Mouse (Mus musculus): ENCODE data around the gene 9130230L23Rik. TPM values are rescaled to one million over a fixed set of nuclear protein-coding genes. Genes with fewer than 3 reads are reported as not detected.
"Not testable (repeated sequence)": the region's sequence is repeated elsewhere in the genome, so short reads cannot be mapped to it uniquely, and the experiment has no call there.

The 9130230L23Rik gene
- total RNA-seq, 2 experiments from 2014 or later, result 0.73 to 0.96 TPM

DNA sequence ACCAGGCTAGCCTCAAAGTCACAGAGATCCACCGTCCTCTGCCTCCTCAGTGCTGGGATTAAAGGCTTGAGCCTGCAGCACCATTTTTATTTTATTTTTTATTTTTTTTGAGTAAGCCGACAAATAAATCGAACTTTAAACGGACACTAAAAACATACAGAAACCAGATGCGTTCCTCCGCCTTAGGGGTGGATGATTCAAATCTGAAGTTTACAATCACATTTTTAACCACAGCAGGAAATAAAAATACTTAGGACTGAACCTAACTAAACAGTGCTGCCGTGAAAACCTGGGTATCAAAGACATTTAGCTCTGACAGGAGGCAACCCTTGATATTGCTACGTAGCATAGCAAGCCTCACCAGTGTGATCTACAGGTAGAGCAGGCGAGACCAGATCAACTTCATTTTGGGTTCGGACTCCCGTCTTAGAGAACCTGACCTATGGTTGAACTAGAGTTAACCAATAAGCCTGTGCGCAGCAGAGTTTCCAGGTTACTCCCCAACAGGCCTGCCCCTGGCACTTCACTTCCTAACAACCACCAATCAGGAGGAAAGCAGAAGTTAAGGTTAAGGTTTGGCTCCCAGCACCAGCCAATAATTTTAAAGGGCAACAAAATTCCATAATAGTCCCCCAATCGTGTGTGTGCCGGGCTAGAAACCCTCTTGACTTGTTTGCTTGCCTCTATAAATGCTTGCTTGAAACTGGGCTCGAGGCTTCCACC is 4.3 kb upstream of the 9130230L23Rik start:
- DNase-seq (ENCODE audit: low spot score in 2 of 2), result no peak

DNA sequence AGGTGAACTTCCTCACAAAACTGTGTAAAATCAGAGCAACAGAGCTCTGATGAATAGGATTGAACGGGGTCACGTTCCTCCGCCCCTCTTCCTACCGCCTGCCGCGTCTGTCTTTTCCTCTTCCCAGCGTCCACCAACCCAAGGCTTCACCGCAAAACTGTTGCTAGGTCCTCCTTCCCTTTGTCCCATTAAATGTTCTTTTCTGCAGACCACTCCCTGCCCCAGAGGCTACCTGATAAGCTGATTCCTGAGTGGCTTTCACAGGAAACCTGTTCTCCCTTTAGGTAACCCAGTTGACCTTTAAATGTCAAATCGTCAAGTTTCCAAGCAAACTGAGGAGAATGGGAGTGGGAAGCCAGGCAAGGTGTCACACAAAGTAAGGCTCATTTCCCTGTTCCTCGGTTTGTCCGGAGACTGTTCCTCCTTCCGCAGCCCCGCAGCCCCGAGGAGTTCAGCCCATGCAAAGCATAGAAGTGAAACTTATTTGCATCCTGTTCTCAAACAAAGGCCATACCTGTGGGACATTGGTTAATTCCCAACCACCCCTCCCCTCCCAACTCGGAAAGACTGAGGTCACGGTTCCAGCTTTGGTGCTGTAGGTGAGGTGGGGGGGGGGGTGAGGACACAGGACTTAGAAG is 1.1 kb upstream of the 9130230L23Rik start:
- no peak for DNase-seq (ENCODE audit: low spot score in 2 of 2)

DNA sequence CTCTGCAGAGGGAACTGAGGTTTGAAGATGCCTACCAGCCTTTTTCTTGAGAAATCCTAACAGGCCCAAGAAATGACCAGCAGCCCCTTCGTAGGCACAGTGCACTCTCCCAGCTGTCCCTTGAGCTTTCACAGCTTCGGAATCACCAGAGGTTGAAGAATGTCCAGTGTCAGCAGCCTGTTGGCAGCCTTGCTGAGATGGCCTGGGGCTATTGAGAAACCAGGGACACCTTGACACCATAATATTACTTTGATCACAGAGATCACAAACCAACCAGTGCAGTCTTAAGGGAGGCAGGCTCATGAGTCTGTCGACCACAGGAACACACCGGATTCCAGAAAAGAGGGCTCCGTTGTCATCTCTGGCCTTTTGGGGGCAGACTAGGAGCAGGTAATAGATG is 2.9 kb downstream of the 9130230L23Rik start:
- no peak for DNase-seq (ENCODE audit: low spot score in 2 of 2)

DNA sequence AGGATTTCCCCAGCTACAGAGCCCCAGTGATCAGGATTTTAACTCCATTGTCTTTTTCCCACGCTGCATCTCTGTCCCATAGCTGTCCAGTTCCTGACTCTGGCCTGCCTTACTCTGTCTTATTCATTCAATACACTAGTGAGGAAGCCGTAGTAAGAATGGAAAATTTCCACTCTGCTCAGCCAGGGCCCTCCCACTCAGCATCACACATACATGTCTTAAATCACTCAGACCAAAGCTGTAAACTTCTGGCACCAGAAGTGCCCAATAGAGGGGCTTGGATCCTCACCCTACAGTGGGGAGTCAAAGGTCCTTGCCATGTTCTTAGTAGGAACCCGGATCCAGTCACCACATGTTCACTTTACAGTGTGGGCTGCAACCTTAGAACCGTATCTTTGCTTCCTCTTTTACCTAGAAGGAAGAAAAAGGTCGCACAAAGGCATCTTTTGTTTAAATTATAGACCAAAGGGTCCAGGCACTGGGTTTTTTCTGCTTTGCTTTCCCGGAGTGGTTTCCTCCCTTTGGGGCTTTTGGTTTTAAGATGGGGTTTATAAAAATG is 3.4 kb downstream of the 9130230L23Rik start:
- DNase-seq (ENCODE audit: low spot score in 2 of 2), result no peak

DNA sequence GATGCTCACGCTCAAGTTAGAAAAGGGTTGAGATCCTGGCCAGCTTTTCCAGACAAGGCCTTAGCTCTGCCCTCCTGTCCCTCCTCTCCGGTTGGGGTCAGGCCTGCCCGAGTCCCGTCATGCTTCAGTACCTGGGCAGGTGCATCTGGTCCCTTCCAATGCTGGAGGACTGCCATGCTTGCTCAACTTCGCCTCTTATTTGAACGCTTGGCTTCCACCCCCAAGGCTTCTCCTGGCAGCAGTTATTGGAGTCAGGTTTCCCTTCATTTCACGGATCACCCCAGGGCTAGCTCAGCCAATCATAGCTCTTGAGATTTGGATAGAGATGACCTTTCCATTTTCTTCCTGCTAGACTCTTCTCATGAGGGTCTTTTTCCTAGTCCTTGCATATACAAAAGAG is 4.0 kb downstream of the 9130230L23Rik start:
- no peak for DNase-seq (ENCODE audit: low spot score in 2 of 2)

DNA sequence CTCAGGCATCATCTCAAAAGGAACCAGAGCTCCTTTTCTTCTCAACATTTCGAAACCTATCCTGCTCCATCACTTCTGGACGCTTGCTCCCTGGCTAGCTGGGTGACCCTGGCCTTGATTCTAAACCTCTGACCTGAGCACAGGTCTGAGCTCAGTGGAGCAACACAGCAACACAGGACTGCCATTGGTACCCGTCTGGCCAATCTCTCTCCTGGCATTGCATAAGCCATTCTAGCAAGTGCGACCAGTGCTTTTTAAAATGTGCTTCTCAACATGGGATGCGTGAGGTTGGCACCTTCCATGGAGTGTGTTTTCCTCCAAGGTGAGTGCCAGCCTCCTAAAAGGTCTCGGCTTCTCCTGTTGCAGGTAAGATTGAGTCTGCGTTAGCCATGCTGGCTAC is 5.0 kb downstream of the 9130230L23Rik start:
- DNase-seq (ENCODE audit: low spot score in 2 of 2), result no peak

DNA sequence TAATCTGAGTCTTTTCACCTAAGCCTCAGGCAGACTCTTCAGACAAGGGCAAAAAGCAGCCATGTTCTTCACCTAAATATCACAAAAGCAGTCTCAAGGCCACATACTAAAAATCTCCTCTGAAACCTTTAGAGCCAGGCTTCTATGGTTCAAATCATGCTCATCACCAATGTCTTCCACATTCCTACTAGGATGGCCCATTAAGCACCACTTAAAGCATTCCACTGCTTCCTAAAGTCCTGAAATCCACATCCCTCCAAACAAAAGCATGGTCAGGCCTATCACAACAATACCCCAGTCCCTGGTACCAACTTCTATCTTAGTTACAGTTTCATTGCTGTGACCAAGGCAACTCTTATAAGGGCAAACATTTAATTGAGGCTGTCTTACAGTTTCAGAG is 6.3 kb downstream of the 9130230L23Rik start:
- DNase-seq (ENCODE audit: low spot score in 2 of 2), result no peak

DNA sequence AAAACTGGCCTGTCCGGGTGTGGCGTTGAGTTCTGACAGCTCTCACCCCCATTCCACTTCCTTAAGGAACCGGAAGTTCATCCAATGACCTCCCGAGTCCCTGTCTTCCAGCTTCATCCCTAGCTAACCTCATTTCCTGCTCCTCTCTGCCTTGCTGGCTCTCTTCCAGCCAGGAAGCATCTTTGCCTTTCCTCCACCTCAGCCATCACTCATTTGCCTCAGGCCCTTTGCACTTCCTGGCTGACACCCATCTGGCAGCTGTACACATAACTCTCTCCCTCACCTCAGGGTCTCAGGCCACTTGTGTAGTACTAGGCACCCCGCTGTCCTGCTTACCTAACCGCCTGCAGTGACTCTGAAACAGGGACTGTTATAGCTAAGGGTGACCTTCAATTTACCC is 9.4 kb downstream of the 9130230L23Rik start:
- DNase-seq (ENCODE audit: low spot score in 2 of 2), result no peak

DNA sequence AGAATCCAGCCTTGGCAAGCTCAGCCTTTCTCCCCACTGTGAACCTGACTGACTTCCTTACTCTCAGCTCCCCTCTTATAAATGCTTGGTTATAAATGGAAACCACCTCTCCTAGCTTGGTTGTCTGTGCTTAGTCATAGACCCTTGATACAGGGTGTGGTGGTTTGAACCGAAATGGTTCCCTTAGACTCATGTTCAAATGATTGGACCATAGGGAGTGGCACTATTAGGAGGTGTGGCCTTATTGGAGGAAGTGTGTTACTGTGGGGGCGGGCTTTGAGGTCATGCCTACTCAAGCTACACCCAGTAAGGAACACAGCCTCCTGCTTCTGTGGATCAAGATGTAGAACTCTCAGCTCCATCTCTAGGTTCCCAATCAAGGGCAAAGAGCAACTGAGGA is 12.9 kb downstream of the 9130230L23Rik start:
- no peak for DNase-seq (ENCODE audit: low spot score in 2 of 2)

DNA sequence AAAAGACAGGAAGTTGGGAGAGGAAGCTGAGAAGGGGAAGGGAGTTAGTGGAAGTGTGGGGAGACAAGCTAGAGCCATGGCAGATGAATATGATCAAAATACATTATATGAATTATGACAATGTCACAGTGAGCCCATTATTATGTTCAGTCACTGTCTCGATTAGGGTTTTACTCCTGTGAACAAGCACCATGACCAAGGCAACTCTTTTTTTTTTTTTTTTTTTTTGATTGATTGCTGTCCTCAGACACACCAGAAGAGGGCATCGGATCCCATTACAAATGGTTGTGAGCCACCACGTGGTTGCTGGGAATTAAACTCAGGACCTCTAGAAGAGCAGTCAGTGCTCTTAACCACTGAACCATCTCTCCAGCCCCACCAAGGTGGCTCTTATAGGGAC is 17.1 kb downstream of the 9130230L23Rik start:
- not testable (repeated sequence) for DNase-seq (ENCODE audit: low spot score in 2 of 2)

DNA sequence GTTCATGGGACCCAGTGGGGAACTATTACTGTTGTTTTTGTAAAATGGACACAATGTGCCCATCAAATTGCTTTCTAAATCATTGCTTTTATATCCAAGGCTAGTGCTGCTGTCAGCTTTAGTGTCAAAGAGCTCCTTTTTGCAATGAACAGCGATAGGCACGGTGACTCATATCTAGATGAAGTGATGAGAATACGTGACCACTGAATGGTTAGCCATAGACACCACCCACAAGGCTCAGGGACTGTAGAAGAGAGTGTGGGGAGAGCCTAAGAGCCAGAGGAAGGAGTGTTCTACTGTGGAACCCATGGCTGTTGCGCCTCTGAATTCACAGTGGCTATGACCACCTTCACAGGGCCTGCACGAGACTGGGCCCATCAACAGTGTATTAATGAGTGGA is 17.7 kb downstream of the 9130230L23Rik start:
- no peak for DNase-seq (ENCODE audit: low spot score in 2 of 2)

DNA sequence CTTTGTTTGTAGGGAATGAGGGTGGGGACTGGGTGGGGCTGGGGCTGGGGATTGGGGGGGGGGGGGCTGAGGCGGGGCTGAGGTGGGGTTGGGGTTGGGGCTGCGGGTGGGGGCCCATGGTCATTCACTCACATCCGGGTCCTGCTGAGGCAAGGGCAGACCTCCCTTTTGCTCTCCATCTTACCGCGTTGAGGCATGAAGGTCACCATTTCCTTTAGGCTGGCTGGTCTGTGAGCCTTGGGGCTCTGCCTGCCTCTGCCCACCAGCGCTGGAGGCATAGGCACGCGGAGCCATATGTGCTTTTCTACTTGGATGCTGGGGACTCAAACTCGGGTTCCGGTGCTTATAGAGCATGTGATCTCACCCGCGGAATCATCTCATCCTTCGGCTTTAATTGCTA is 28.4 kb downstream of the 9130230L23Rik start:
- DNase-seq (ENCODE audit: low spot score in 2 of 2), result no peak

DNA sequence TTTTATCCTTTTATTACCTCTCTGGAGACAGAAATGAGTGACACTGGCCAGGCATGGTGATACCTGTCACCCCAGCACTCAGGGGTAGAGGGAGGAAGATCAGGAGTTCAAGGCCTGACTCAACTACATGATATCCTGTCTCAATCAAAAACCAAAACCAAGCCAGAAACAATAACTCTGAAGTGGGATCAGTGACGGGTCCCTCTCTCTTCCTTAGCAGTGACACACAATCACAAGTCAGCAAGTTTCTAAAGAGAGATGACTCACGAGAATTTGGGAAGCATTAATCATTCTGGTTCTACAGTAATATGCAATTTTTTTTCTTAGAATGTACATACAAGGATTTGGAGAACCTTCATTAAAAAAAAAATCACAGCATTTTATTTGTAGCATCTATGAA is 30.9 kb downstream of the 9130230L23Rik start:
- DNase-seq (ENCODE audit: low spot score in 2 of 2), result no peak

DNA sequence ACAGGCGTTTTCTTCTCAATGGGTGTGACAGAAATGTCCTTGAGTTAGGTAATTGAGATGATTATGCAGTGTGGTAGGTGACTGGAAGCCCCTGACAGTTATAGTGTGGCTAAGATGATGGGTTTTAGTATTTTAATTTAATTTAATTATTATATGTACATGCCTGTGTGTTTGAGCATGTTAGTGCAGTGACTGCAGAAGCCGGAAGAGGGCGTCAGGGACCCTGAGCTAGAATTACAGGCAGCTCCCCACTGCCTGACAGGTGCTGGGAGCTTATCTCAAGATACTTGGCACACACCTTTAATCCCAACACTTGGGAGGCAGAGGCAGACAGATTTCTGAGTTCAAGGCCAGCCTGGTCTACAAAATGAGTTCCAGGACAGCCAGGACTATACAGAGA is 36.1 kb downstream of the 9130230L23Rik start:
- no peak for DNase-seq (ENCODE audit: low spot score in 2 of 2)

DNA sequence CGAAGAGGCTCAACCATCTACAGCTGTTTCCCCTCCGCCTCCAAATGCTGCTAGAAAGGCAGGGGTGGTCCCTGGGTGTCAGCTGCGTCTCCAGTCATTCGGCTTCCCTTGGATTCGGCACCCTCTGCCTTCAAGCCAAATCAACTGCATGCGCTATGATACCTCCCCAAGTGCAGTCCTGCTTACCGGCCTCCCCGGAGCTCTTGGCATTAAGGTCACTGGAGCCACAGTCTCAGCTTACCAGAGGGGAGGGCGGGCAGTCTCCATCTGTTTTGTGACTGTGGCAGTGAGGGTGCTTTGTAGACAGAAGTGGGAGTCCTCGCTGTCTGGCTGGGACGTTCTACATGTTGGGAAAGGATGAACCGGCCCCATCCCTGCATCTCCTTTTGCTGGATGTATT is 37.0 kb downstream of the 9130230L23Rik start:
- no peak for DNase-seq (ENCODE audit: low spot score in 2 of 2)

DNA sequence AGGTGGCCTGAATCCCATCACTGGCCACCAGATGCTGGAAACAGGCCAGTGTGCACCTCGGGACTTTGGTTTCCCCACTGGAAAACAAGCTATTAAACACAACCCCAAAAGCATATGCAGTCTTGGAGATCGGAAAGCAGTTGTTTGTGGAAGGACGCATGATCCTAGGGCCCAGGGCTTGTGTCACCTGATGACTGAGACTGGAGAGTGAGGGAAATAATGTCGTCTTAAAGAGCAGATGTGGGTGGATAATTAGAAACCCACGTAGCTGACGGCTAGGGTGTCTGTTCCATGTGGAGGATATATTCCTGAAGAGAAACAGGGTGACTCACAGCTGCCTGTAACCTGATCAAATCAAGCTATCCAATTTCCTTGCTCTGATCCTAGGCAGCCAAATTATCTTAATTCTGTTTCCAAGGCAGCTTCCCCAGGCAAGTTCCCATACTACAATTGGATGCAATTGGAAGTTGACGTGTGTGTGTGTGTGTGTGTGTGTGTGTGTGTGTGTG is 38.3 kb downstream of the 9130230L23Rik start:
- no peak for DNase-seq (ENCODE audit: low spot score in 2 of 2)

DNA sequence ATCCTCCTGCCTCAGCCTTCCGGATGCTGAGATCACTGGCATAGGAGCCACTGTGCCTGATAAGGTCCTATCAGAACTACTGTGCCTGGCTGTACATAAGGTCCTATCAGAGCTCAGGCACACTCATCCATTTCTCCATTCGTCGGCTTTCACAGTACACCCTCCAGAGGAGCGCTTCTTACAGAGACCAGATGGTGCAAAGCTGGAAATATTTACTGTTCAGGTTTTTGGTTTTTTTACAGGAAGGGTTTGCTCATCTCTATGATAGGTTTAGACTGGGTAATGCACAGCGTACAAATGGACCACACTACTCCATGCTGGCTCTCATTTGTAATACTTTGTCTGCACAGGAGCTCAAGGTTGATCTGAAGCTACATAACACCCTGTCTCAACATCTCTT is 40.8 kb downstream of the 9130230L23Rik start:
- no peak for DNase-seq (ENCODE audit: low spot score in 2 of 2)

DNA sequence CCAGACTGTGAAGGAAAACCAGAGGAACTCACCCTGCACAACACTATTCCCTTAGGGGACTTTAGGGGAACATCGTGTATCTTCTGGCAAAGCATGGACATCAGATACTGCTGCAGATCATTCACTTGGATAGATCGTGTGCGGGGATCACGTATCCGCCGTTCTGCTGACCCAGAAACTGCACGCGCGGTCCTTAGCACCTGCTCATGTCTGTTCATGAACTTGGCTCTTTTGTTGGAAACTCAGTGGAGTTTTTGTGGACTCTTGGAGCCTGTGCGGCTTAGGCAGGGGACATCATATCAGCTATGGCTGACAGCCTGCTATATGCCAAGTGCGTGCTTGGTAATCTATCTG is 43.5 kb downstream of the 9130230L23Rik start:
- DNase-seq (ENCODE audit: low spot score in 2 of 2), result no peak

DNA sequence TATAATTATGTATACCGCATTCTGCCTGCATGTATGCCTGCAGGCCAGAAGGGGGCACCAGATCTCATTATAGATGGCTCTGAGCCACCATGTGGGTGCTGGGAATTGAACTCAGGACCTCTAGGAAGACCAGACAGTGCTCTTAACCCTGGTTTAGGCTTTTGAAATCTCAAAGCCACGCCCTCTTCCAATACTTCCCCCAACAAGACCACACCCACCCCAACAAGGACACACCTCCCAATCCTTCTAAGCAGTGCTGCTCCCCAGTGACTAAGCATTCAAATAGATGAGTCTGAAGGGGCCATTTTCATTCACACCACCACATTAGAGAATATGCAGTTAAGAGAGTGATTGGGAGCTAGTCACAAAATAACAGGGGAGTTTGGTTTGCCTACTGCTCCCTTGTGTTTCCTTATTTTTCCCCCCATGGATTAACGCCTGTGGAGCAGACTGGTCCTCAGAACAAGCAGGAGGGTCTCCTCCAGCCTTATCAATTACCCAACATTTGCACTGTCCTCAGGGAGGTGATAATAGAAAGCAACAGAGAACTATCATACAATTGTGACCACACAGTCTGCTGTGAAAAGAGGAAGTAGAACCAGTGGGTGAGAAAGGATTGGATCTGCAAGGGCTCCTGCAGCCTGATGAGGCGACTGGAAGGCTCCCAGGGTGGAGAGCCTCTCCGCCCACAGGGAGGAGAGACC is 44.0 kb downstream of the 9130230L23Rik start:
- no peak for DNase-seq (ENCODE audit: low spot score in 2 of 2)

DNA sequence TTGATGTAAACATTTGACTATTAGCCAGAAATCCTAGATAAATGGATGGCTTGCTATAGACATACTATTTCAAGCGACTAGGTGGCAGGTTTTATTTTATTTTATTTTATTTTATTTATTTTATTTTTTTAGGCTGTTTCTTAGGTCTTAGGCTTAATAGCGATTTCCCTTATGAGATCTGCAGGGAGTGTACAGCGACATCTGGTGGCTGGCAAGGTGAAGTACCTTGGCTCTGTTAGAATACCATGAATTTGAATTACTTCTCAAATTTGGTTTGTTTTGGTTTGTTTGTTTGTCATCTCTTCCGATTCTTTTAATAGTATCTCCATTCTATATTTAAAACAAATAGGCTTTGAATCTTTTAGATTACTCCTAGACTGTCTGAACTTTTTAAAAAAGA is 45.5 kb downstream of the 9130230L23Rik start:
- peak in 1 of 2 experiments; percentile 42 for DNase-seq (ENCODE audit: low spot score in 2 of 2)

DNA sequence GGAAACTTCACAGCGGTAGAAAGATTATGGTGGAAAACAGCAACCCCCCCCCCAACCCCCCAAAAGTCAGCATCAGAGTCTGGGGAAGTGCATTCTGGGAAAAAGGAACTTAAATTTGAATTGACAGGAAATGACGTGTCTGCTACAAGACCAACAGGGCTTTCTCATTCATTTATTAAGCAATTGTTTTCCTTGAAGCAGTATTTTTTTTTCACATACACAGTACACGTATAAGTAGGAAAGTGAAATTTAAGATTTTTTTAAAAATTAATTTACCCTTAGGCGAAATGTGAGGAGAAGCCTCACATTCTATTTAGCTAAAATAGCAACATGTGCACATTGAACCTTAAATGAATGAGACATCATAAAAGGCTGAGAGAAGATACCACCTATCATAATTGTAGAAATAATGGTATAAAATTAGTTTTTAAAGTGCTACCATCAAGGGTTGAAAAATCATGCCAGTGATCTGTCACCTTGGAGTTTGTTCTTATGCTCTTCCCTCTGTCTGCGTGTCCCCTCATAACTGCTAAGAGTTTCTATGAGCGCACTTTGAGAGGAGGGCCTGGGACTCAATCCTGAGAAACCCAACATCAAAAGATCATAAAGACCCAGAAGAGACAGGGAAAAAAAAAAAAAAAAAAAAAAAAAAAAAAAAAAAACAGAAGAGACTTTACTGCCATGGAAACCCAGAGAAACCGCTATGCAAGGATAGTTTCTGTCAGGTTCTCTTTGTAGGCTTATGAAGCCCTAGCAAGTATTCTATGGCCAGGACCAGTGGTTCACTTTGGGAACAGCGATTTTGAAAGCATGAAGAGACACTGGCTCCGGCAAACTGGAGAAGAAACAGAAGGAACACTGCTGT is 47.7 kb downstream of the 9130230L23Rik start:
- no peak for DNase-seq (ENCODE audit: low spot score in 2 of 2)

Data from gastrocnemius, postnatal 4 days (tissue).